Comparison of ENCODE assay signal across 11 mouse cellular contexts in genomic region chr2:163575248-163575647, GRCm38 (mm10). TPM values are rescaled to one million over a fixed set of nuclear protein-coding genes. Genes with fewer than 3 reads are reported as not detected.
DNase-seq lines count a peak whose midpoint lies in the region; ATAC-seq and TF ChIP-seq lines count a peak whose summit lies in the region.
"Had no signal": no experiment of that assay in that cellular context is flagged by ENCODE, and none has a peak within 500 bp of the region (broad histone marks: within the 10 kb centered on the region; RNA-seq: fewer than 3 reads in every experiment).

No protein-coding gene starts in this region.

- H3K4me2 ChIP-seq in heart, embryonic 13.5 days: peak overlapping the region; percentile 13
- H3K4me2 ChIP-seq in intestine, postnatal 0 days (replicated peaks; ENCODE audit: low read depth): peak overlapping the region; percentile 35; the same call in 1 of the 2 replicates
- peak overlapping the region; percentile 39 for H3K4me2 ChIP-seq in liver, postnatal 0 days (ENCODE audit: low read depth, low read length)
- H3K4me2 ChIP-seq: embryonic facial prominence, embryonic 12.5 days; hindbrain, embryonic 15.5 days had no signal

- no peak for ATAC-seq in heart, embryonic 13.5 days (ENCODE audit: extremely low read depth, insufficient number of reproducible peaks, low FRiP score, low TSS enrichment)
- ATAC-seq in intestine, postnatal 0 days: peak; percentile 11
- ATAC-seq in liver, postnatal 0 days: peak; percentile 79
- ATAC-seq in CD4-positive, CD25-positive, alpha-beta regulatory T cell, adult 4 months: no peak

- no peak for TF ChIP-seq EP300 in liver, postnatal 0 days (IDR thresholded peaks at IDR 0.05; ENCODE audit: low read depth)

- H3K9ac ChIP-seq in heart, embryonic 13.5 days: no peak overlapping the region
- peak overlapping the region; percentile 17; the same call in 1 of the 2 replicates for H3K9ac ChIP-seq in intestine, postnatal 0 days (ENCODE audit: low read depth, low read length)
- 0 out of 2 replicates have a peak overlapping the region, but pooled peaks have one; percentile 30 for H3K9ac ChIP-seq in liver, postnatal 0 days (replicated peaks)
- H3K9ac ChIP-seq: embryonic facial prominence, embryonic 12.5 days; hindbrain, embryonic 15.5 days had no signal

- no peak for TF ChIP-seq POLR2A in bone marrow macrophage, adult 2 months (IDR thresholded peaks at IDR 0.05; ENCODE audit: borderline replicate concordance, low read depth, low read length)

- no peaks in the 10 kb centered on the region for H3K36me3 ChIP-seq in heart, embryonic 13.5 days
- H3K36me3 ChIP-seq in intestine, postnatal 0 days (ENCODE audit: control insufficient read depth, insufficient read depth): peaks cover 15% of the 10 kb centered on the region
- peaks cover 9% of the 10 kb centered on the region for H3K36me3 ChIP-seq in liver, postnatal 0 days (replicated peaks; ENCODE audit: insufficient read depth, low read length)
- H3K36me3 ChIP-seq: embryonic facial prominence, embryonic 12.5 days; hindbrain, embryonic 15.5 days had no signal

- H3K4me1 ChIP-seq in heart, embryonic 13.5 days: peaks cover 5% of the 10 kb centered on the region; the same call in 1 of the 2 replicates
- H3K4me1 ChIP-seq in bone marrow macrophage, adult 2 months (ENCODE audit: control insufficient read depth, insufficient read depth, low read length): peaks cover 24% of the 10 kb centered on the region
- peaks cover 9% of the 10 kb centered on the region for H3K4me1 ChIP-seq in intestine, postnatal 0 days (replicated peaks; ENCODE audit: control insufficient read depth, insufficient read depth, low read length)
- H3K4me1 ChIP-seq in liver, postnatal 0 days (ENCODE audit: insufficient read depth): peaks cover 17% of the 10 kb centered on the region
- H3K4me1 ChIP-seq: embryonic facial prominence, embryonic 12.5 days; hindbrain, embryonic 15.5 days had no signal

- no peak for DNase-seq in heart, adult 8-10 months (ENCODE audit: low spot score)
- peak; percentile 55 for DNase-seq in liver, postnatal 0 days
- DNase-seq in frontal cortex, adult 2 months (ENCODE audit: extremely low spot score in 1 of 2, low spot score in 1 of 2): no peak
- no peak for DNase-seq in cerebellum, postnatal 4 days (ENCODE audit: low spot score in 2 of 2)
- DNase-seq: right cerebral cortex, adult 18-20 months had no signal

- H3K4me3 ChIP-seq in heart, embryonic 13.5 days: no peak overlapping the region
- H3K4me3 ChIP-seq in bone marrow macrophage, adult 2 months (ENCODE audit: insufficient read depth, low read length): peak overlapping the region; percentile 31
- no peak overlapping the region for H3K4me3 ChIP-seq in intestine, postnatal 0 days (ENCODE audit: low read depth, low read length)
- no peak overlapping the region for H3K4me3 ChIP-seq in liver, postnatal 0 days (ENCODE audit: low read depth, low read length)
- H3K4me3 ChIP-seq: embryonic facial prominence, embryonic 12.5 days; hindbrain, embryonic 15.5 days had no signal

- H3K27me3 ChIP-seq in heart, embryonic 13.5 days (replicated peaks): peaks cover 36% of the 10 kb centered on the region
- H3K27me3 ChIP-seq in intestine, postnatal 0 days (replicated peaks; ENCODE audit: control insufficient read depth, insufficient read depth, low read length): no peaks in the 10 kb centered on the region
- no peaks in the 10 kb centered on the region for H3K27me3 ChIP-seq in liver, postnatal 0 days (ENCODE audit: insufficient read depth, low read length)
- H3K27me3 ChIP-seq: embryonic facial prominence, embryonic 12.5 days; hindbrain, embryonic 15.5 days had no signal

- H3K27ac ChIP-seq in heart, embryonic 13.5 days (replicated peaks): no peak overlapping the region
- no peak overlapping the region for H3K27ac ChIP-seq in bone marrow macrophage, adult 2 months (ENCODE audit: insufficient read depth, low read depth, low read length)
- peak overlapping the region; percentile 89 for H3K27ac ChIP-seq in intestine, postnatal 0 days (ENCODE audit: low read depth, low read length)
- peak overlapping the region; percentile 68 for H3K27ac ChIP-seq in liver, postnatal 0 days (ENCODE audit: low read depth)
- H3K27ac ChIP-seq: embryonic facial prominence, embryonic 12.5 days; hindbrain, embryonic 15.5 days had no signal

- WGBS in heart, embryonic 13.5 days: 42% methylated on average over 11 of the region's 11 CpGs
- WGBS in intestine, postnatal 0 days: 26% methylated on average over 11 of the region's 11 CpGs
- 22% methylated on average over 11 of the region's 11 CpGs for WGBS in liver, postnatal 0 days (ENCODE audit: insufficient replicate concordance)

- TF ChIP-seq CTCF in bone marrow macrophage, adult 2 months (IDR thresholded peaks at IDR 0.05; ENCODE audit: low read depth, low read length): no peak
- TF ChIP-seq CTCF in intestine, postnatal 0 days (IDR thresholded peaks at IDR 0.05; ENCODE audit: low read depth): no peak
- TF ChIP-seq CTCF in liver, postnatal 0 days (IDR thresholded peaks at IDR 0.05; ENCODE audit: low read depth): no peak

- H3K9me3 ChIP-seq in heart, embryonic 13.5 days: no peaks in the 10 kb centered on the region
- no peaks in the 10 kb centered on the region for H3K9me3 ChIP-seq in intestine, postnatal 0 days (ENCODE audit: control insufficient read depth)
- H3K9me3 ChIP-seq in liver, postnatal 0 days (ENCODE audit: low read length): no peaks in the 10 kb centered on the region
- H3K9me3 ChIP-seq: embryonic facial prominence, embryonic 12.5 days; hindbrain, embryonic 15.5 days had no signal

RNA-seq across cellular contexts. Expression of gene Ttpal, which starts 26.9 kb away (rescaled TPM):
- 18.8 and 19.3 TPM in 2 replicates for polyA plus RNA-seq in heart, embryonic 13.5 days (2015; fragmentation: Nextera tagmentation; extraction: Ambion mirVana)
- 10 to 100 TPM in 2 of 4 experiments, 1 to 10 TPM in 2; 7.4 to 15.0 (median 11.4) TPM for total RNA-seq in heart, adult 8-10 months (2022)
- 8.5 and 13.2 TPM in 2 replicates for polyA plus RNA-seq in bone marrow macrophage, adult 2 months (2012; ENCODE audit: insufficient read depth, insufficient read length, missing spikeins)
- 10.4 and 10.9 TPM in 2 replicates for polyA plus RNA-seq in intestine, postnatal 0 days (2015; fragmentation: Nextera tagmentation; extraction: Ambion mirVana)
- polyA plus RNA-seq in liver, postnatal 0 days (2015; fragmentation: Nextera tagmentation; extraction: Ambion mirVana): 6.7 and 9.5 TPM in 2 replicates
- polyA plus RNA-seq in frontal cortex, adult 2 months (2012; rRNA removed): 44.2 and 47.2 TPM in 2 replicates
- polyA plus RNA-seq in CD4-positive, CD25-positive, alpha-beta regulatory T cell, adult 4 months (2017; shearing (Covaris generic)): 10 to 100 TPM; 43.3 to 74.1 TPM

Comparison
In these comparisons a context has a peak if more than half of its experiments do, and no peak if none do; other contexts are left out.
1. ATAC-seq: peak in intestine, postnatal 0 days (single experiment) and liver, postnatal 0 days (single experiment); none in heart, embryonic 13.5 days (single experiment) and CD4-positive, CD25-positive, alpha-beta regulatory T cell, adult 4 months (single experiment).
2. H3K27ac ChIP-seq: peak in intestine, postnatal 0 days (single experiment) and liver, postnatal 0 days (single experiment); none in heart, embryonic 13.5 days (single experiment) and bone marrow macrophage, adult 2 months (single experiment).
3. Peak in every context shown above with its lines, with median percentiles within 50 percentile points of each other: H3K4me2 ChIP-seq.